Mouse (Mus musculus) cerebral cortex, adult 2 months (tissue): ENCODE measurements around the gene Synpo2.

Experiments
- WGBS: fragments of 180-500 bp; shearing (Covaris S2); methylation state at CpG from one replicate; pipeline ENCODE4 v1.1.7; 2018; 5-methylcytosine and 5-hydroxymethylcytosine counted together

Synpo2 gene

GRCm38 (mm10) chr3:123088284-123088683 is 147.7 kb downstream of the Synpo2 start:
- WGBS, result 91% methylated on average over 5 of the region's 5 CpGs

DNA sequence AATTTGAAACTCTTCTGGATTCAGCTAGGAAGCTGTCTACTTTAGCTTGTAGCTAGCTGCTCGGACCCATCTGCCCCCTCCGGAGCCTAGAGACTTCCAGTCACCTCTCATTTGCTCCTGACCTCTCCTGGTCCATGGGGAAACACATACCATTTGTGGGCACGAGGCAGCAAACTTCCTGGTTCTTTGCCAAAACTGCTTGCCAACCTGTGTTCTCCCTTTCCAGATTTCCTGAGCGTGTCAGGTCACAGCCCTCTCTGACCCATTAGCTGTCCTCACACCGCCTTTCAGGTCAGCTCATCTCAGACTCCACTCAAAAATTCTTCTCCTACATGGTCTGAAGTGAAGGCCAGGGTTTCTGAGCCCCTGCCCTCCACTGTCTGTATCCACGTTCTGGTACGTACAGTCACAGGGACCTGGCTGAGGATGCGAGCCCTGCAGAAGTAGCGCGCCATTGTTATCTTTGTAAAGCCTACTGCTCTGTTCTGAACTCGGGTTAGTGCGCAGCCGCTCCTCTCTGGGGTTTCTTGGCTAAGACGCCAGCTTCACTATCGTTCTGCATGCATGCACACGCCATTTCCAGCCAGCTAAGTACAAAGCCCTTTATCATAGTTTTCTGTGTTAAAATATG is 150.0 kb downstream of the Synpo2 start:
- 80% methylated on average over 16 of the region's 16 CpGs for WGBS

- WGBS, result 75% methylated on average over 3 of the region's 3 CpGs
These were observed 154.3 kb downstream of the Synpo2 start for GRCm38 (mm10) chr3:123081665-123082064.

DNA sequence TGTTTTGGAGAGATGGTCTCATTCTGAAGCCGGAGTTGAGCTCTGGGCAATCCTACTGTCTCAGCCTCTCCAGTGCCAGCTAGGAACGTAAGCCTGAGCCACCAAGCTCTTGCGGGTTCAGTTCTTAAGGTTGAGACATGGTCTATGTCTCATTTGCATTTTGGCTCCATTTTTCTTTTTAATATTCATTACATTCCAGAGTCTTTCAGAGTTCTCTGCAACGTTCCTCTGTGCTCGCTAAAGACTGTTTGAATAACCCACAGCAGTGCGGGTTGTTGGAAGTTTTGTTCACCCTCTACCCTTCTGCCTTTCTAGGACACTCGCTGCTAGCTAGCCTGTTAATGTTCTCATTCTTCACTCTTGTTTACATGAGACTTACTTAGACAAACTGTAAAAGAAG is 155.0 kb downstream of the Synpo2 start:
- 45% methylated on average over 7 of the region's 7 CpGs for WGBS

DNA sequence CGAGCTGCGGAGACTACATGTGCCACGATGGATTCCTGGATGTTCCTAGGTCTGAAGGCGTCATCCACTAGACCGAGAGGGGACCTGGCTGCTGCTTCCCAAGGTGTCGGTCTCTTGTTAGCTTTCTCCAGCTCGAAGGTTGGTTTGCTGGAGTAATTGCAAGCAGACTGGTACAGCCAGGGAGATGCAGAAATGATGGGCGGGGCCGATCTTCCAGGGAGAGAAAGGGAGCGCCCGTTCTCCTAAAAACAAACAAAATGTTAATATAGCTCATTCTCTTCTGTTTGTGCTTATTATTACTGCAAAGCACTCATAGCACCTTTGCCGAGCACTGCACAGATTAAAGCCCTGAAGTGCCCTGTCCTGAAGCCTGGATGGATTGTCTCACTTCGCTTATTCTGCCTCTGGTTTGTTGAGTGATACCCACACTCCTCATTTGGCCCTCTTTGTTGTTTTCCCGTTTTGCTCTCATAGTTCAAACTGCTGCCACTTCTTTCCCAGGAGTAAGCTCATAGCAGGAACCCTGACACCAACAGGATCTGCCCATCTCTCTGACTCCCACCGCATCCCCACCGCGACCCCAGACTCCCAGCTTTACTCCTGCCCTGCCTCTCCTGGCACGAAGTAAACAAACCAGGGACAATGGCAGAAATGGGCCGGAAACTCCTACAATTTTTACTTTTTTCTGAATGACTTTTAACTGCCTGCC is 155.8 kb downstream of the Synpo2 start:
- WGBS, result 57% methylated on average over 19 of the region's 19 CpGs

- 94% methylated on average over 3 of the region's 3 CpGs for WGBS
These were observed 160.2 kb downstream of the Synpo2 start for GRCm38 (mm10) chr3:123075759-123076158.

DNA sequence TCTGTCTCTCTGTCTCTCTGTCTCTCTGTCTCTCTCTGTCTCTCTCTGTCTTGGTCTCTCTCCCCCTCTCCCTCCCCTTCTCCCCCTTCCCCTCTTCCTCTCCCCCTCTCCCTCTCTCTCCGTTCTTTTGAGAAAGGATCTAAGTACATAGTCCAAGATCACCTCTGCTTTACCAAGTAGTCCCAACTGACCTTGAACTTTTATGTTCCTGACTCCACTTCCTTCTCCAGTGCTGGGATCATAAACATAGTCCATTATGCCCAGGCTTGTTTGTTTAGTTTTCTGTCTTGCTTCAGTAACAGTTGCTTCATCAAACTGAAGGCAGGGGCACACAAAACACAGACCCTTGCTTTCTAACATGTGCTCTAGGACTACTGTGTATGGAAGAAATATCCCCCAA is 163.5 kb downstream of the Synpo2 start:
- no CpG with 5 or more reads among the region's 1 CpGs for WGBS

DNA sequence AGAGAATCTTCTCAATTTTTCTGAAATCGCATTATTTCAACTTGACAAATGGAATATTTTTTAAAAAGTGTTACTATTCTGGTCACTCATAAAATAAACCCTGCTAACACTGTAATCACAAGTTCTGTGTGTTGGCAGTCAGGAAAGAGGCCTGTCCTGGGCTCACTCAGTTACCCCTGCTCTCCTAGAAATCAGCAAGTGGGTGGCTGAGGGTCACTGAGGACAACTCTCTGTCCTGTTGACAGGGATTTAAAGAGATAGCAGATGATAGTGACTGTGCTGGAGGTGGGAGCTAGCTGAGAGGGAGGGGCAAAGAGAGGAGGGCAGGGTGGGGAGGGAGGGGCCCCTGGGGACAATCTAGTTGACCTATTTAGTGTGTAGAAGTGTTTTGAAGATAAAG is 165.0 kb downstream of the Synpo2 start:
- 78% methylated on average over 1 of the region's 1 CpGs for WGBS

GRCm38 (mm10) chr3:123066836-123067235 is 169.1 kb downstream of the Synpo2 start:
- WGBS, result 96% methylated on average over 7 of the region's 7 CpGs

- WGBS, result 61% methylated on average over 5 of the region's 5 CpGs
These were observed 170.5 kb downstream of the Synpo2 start for GRCm38 (mm10) chr3:123065466-123065865.

GRCm38 (mm10) chr3:123064186-123064585 is 171.8 kb downstream of the Synpo2 start:
- WGBS, result 51% methylated on average over 5 of the region's 5 CpGs

GRCm38 (mm10) chr3:123061931-123062330 is 174.0 kb downstream of the Synpo2 start:
- 53% methylated on average over 2 of the region's 2 CpGs for WGBS

GRCm38 (mm10) chr3:123058832-123059231 is 177.1 kb downstream of the Synpo2 start:
- 96% methylated on average over 1 of the region's 1 CpGs for WGBS

DNA sequence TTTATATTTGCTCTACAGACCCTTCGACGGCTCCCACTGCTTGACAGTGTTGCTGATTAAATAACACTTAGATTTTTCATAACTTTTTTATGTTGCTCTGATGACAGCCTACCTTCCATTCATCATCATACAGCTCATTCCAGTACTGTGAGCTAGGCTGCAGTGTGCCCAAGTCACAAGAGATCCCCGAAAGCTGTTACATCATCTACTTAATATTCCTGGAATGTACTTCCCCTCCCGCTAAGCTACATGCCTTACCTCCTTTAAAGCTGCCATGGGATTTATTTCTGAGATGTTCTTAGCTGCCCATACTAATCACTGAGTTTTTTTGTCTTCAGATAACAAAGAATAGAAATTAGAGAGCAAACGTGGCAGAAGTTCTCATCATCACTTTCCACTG is 181.8 kb downstream of the Synpo2 start:
- 69% methylated on average over 5 of the region's 5 CpGs for WGBS

- 69% methylated on average over 8 of the region's 8 CpGs for WGBS
These were observed 182.6 kb downstream of the Synpo2 start for GRCm38 (mm10) chr3:123053192-123053938.

DNA sequence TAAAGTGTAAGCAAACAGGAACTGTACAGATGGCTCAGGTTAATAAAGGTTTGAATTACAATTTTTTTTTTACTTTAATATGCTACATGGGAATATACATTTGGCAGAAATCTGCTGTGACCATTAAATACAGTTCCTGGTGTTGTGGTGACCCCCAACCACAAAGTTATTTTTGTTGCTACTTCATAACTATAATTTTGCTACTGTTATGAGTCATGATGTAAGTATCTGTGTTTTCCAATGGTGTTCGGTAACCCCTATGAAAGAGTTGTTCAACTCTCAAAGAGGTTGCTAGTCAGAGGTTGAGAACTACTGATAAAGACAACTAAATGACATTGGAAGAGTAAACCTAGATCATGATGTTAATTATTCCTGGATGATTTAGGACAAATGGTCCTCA is 193.6 kb downstream of the Synpo2 start:
- 91% methylated on average over 1 of the region's 1 CpGs for WGBS

GRCm38 (mm10) chr3:123034752-123035151 is 201.2 kb downstream of the Synpo2 start, which contains the start of gene Myoz2:
Gene Myoz2 (minus strand): TSS chr3:123035015.
- WGBS, result 94% methylated on average over 7 of the region's 7 CpGs

DNA sequence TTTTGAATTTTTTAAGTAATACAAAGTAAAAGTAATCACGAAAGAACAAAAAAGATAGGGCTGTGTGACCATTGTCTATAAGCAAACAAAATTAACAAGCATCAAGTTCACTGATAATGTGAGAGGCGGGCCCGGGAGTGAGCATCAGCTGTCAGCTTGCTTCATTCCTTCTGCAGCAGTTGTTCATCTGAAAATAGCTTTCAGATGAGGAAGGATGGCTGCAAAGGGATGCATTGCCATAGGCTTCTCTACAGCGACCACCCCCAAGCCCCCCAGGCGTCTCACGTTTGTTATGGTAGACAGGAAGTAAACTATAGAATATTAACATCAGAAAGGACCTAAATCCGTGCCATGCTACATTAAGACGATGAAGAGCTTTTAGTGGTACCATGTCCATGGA is 202.1 kb downstream of the Synpo2 start:
- 73% methylated on average over 8 of the region's 8 CpGs for WGBS
